Mouse (Mus musculus) mature B cell (primary cell): ENCODE measurements around the gene C1rb.
"Not testable (repeated sequence)": the region's sequence is repeated elsewhere in the genome, so short reads cannot be mapped to it uniquely, and the experiment has no call there.

Experiments used
- in situ Hi-C: fragments of 300-500 bp; cut with MboI; formaldehyde crosslinking; loops from 2 replicates; pipeline ENCODE4 v1.14.3; 2019

The C1rb gene

GRCm38 (mm10) chr6:124602031-124602430, 31.9 kb downstream of the C1rb start:
- in situ Hi-C loops = no loop called here

- in situ Hi-C loops = no loop called here
These were observed 55.5 kb downstream of the C1rb start for GRCm38 (mm10) chr6:124625612-124626011.

GRCm38 (mm10) chr6:124626184-124626583, 56.1 kb downstream of the C1rb start:
- in situ Hi-C loops = not testable (repeated sequence)

GRCm38 (mm10) chr6:124630763-124631162, 60.7 kb downstream of the C1rb start:
- in situ Hi-C loops = no loop called here
